Mouse (Mus musculus) ES-E14 (cell line): Measurements from ENCODE around the gene Gm13271. TPM values are rescaled to one million over a fixed set of nuclear protein-coding genes. Genes with fewer than 3 reads are reported as not detected.
"Not testable (repeated sequence)": the region's sequence is repeated elsewhere in the genome, so short reads cannot be mapped to it uniquely, and the experiment has no call there.

Experiments used
- DNase-seq: peaks from one replicate; pipeline ENCODE4 v3.0.0-alpha.2; 2013; ENCODE audit warnings: low read depth, low spot score
- H3K27ac ChIP-seq: 2 replicates; pipeline ENCODE4 v1.5.1; 2012; ENCODE audit warnings: low read depth, mild to moderate bottlenecking, low read length, moderate library complexity, mixed read lengths; ENCODE audit not compliant: poor library complexity, insufficient read depth, severe bottlenecking
- H3K36me3 ChIP-seq: 2 replicates; pipeline ENCODE4 v1.6.1; 2012; ENCODE audit warnings: mild to moderate bottlenecking, low read length, moderate library complexity, mixed read lengths; ENCODE audit not compliant: control insufficient read depth, poor library complexity, insufficient read depth, severe bottlenecking
- H3K4me1 ChIP-seq, 2 experiments: fragments of 150-350 bp in 1 of 2; sonication (generic) in 1 of 2; 2 replicates each; pipeline ENCODE4 v1.6.1; 2012; ENCODE audit warnings: low read length in 2 of 2, mild to moderate bottlenecking in 1 of 2, mixed read lengths in 1 of 2; ENCODE audit not compliant: control insufficient read depth in 2 of 2, insufficient read depth in 2 of 2, poor library complexity in 1 of 2
- H3K4me3 ChIP-seq, 2 experiments: fragments of 150-350 bp in 1 of 2; sonication (generic) in 1 of 2; 2 replicates each; pipeline ENCODE4 v1.5.1; 2012; ENCODE audit warnings: low read length in 2 of 2, low read depth in 1 of 2, mild to moderate bottlenecking in 1 of 2, mixed read lengths in 1 of 2; ENCODE audit not compliant: insufficient read depth in 1 of 2, poor library complexity in 1 of 2, severe bottlenecking in 1 of 2
- H3K9ac ChIP-seq: 2 replicates; pipeline ENCODE4 v1.6.1; 2012; ENCODE audit warnings: low read depth, mild to moderate bottlenecking, low read length, mixed read lengths; ENCODE audit not compliant: poor library complexity, insufficient read depth, severe bottlenecking
- H3K9me3 ChIP-seq: fragments of 150-350 bp; sonication (generic); 2 replicates; pipeline ENCODE4 v1.6.1; 2012; ENCODE audit warnings: low read depth, mild to moderate bottlenecking, low read length; ENCODE audit not compliant: control insufficient read depth, insufficient read depth
- CHD2 ChIP-seq: IDR thresholded peaks from 2 replicates; pipeline ENCODE4 v1.6.1; 2014; ENCODE audit warnings: mild to moderate bottlenecking, low read depth, low read length, inconsistent platforms
- HCFC1 ChIP-seq: IDR thresholded peaks from 2 replicates; pipeline ENCODE4 v1.6.1; 2012; ENCODE audit warnings: low read length, inconsistent platforms, borderline replicate concordance; ENCODE audit not compliant: insufficient read depth
- MAFK ChIP-seq: IDR thresholded peaks from 2 replicates; pipeline ENCODE4 v1.6.1; 2014; ENCODE audit warnings: mild to moderate bottlenecking, low read depth, low read length, inconsistent platforms; ENCODE audit not compliant: insufficient read depth
- ZC3H11A ChIP-seq: IDR thresholded peaks from 2 replicates; pipeline ENCODE4 v1.6.1; 2012; ENCODE audit warnings: low read depth, mild to moderate bottlenecking, inconsistent platforms, low read length, borderline replicate concordance
- ZNF384 ChIP-seq: IDR thresholded peaks from 2 replicates; pipeline ENCODE4 v1.6.1; 2012; ENCODE audit warnings: low read depth, low read length, inconsistent platforms
- in situ Hi-C, 2 experiments: fragments of 600-800 bp; cut with MboI; formaldehyde crosslinking; loops; one replicate each; pipeline ENCODE4 v1.15.1; 2025; ENCODE audit warnings: low sequenced_read_pairs in 2 of 2, inconsistent platforms in 1 of 2; ENCODE audit not compliant: unreplicated experiment in 2 of 2
- total RNA-seq: library from RNA; depleted of rRNA; stranded (reverse); fragments of 300-350 nt; gene quantifications from 2 replicates; pipeline ENCODE4 v1.2.3, GENCODE M21; 2012

Gm13271 gene
- total RNA-seq, 1 experiment, result not detected

GRCm38 (mm10) chr4:88749926-88750325 lies 4.7 kb upstream of the Gm13271 start:
- no peak for DNase-seq
- no peaks in the 10 kb centered on the region for H3K36me3 ChIP-seq
- H3K9me3 ChIP-seq, result no peaks in the 10 kb centered on the region
- H3K4me3 ChIP-seq, result no peak overlapping the region
- no peak for TF ChIP-seq MAFK
- TF ChIP-seq CHD2, result no peak
- TF ChIP-seq ZNF384, result no peak
- no peak for TF ChIP-seq HCFC1
- no peak for TF ChIP-seq ZC3H11A
- H3K9ac ChIP-seq, result no peak overlapping the region
- in situ Hi-C loops, result no loop called here
- no peaks in the 10 kb centered on the region for H3K4me1 ChIP-seq
- H3K27ac ChIP-seq, result no peak overlapping the region

DNA sequence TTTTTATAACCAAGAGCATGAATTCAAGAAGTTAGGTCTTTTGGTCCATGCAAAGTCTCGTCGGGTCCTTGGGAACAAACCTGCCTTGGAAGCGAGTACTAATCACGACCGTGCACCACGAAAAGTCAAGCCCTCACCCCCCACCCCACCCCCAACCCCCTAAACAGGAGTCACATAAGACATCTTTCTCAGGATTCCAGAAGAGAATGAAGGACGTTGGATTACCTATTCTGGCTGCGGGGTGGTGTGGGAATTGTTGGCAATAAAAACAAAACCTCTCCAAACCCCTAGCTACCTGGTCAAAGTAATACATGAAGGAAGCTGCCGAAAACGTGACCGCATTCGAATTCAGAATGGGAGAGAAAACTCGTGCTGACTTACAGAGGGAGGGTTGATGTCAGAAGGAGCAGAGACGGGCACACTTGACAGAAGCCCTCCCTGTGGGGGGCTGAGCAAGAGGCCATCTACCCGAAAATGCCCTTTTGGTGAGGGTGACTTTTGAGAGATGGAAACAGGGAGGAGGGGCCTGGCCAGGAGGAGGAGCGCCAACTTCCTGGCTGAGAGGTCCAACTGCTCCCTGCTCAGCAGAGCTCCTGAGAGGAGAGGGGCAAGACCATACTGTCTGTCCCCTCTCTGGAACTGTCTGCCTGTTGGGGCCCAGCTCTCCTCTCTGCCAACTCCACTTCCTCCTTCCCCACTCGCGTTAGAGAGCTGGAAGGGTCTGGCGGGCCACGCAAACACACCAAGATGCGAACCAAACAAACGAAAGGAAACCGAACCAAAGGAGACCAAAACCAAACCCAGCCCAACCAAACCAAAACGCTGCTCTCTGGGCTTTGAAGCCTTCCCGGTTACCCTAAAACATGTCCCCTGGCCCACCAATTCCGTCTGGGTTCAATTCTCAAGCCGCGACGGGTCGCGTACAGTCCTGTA lies 2.2 kb downstream of the Gm13271 start:
- in situ Hi-C loops, H3K4me1 ChIP-seq, H3K9ac ChIP-seq, DNase-seq, H3K27ac ChIP-seq, H3K36me3 ChIP-seq, H3K4me3 ChIP-seq, H3K9me3 ChIP-seq: not testable (repeated sequence)

DNA sequence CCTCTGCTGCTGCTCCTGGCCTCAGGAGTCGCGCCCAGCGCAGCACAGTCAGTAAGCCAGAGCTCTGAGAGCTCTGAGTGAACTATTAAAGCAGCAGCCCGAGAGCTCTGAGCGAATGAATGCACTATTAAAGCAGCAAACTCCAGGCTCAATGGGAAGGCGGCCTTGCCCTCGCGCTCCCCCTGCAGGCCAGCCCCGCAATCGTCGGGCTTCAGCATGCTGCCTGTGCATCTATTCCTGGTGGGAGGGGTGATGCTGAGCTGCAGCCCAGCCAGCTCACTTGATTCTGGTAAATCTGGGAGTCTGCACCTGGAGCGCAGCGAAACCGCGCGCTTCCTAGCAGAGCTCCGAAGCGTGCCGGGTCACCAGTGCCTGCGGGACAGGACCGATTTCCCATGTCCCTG lies 3.0 kb downstream of the Gm13271 start:
- H3K9ac ChIP-seq, H3K9me3 ChIP-seq, H3K4me3 ChIP-seq, in situ Hi-C loops, DNase-seq, H3K36me3 ChIP-seq, H3K4me1 ChIP-seq, H3K27ac ChIP-seq: not testable (repeated sequence)

GRCm38 (mm10) chr4:88758751-88759150 lies 4.1 kb downstream of the Gm13271 start:
- in situ Hi-C loops, H3K27ac ChIP-seq, H3K9me3 ChIP-seq, DNase-seq, H3K4me3 ChIP-seq, H3K9ac ChIP-seq, H3K4me1 ChIP-seq, H3K36me3 ChIP-seq: not testable (repeated sequence)

DNA sequence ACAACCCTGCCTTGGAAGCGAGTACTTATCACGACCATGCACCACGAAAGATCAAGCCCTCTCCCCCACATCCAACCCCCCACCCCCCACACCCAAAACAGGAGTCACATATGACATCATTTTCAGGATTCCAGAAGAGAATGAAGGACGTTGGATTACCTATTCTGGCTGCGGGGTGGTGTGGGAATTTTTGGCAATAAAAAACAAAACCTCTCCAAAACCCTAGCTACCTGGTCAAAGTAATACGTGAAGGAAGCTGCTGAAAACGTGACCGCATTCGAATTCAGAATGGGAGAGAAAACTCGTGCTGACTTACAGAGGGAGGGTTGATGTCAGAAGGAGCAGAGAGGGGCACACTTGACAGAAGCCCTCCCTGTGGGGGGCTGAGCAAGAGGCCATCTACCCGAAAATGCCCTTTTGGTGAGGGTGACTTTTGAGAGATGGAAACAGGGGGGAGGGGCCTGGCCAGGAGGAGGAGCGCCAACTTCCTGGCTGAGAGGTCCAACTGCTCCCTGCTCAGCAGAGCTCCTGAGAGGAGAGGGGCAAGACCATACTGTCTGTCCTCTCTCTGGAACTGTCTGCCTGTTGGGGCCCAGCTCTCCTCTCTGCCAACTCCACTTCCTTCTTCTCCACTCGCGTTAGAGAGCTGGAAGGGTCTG lies 5.1 kb downstream of the Gm13271 start, which contains the start of gene Gm13283:
TSS of gene Gm13283 (plus strand) at position 510 of the 659 bp plus-strand sequence.
- in situ Hi-C loops, result not testable (repeated sequence)

DNA sequence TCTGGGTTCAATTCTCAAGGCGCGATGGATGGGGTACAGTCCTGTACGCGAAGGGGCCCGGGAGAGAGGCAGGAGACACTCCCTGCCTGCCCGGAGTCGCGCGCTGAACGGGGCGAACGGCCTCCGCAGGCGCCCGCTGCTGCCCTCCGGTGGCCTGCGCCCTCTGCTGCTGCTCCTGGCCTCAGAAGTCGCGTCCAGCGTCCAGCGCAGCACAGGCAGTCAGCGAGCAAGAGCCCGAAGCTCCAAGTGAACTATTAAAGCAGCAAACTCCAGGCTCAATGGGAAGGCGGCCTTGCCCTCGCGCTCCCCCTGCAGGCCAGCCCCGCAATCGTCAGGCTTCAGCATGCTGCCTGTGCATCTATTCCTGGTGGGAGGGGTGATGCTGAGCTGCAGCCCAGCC lies 5.8 kb downstream of the Gm13271 start:
- DNase-seq, H3K27ac ChIP-seq, in situ Hi-C loops, H3K9me3 ChIP-seq, H3K4me1 ChIP-seq, H3K9ac ChIP-seq, H3K36me3 ChIP-seq, H3K4me3 ChIP-seq: not testable (repeated sequence)

More for the DNA sequence above, 5.1 kb downstream of the Gm13271 start, which contains the start of gene Gm13283:
- not testable (repeated sequence) for H3K4me1 ChIP-seq, H3K9me3 ChIP-seq, H3K9ac ChIP-seq, H3K4me3 ChIP-seq, H3K36me3 ChIP-seq, DNase-seq, H3K27ac ChIP-seq

DNA sequence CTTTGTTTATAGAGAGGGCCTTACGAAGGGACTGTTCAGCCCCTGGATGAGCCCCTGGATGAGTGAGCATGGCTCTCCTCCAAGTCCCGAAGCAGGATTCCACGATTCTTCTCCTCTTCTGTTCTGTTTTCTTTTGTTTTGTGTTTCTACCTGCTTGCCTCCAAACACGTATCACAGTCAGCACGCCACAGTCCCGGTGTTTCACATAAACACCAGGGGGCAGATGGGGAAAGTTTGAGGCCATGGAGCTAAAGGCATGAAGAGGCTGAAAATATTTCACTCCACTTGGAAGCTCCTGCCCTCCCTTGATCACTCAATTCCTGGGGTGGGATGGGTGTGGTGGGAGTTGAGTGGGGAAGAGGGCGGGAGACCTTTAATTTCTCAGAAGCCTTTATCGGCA lies 7.1 kb downstream of the Gm13271 start:
- in situ Hi-C loops, H3K4me1 ChIP-seq, H3K36me3 ChIP-seq, H3K4me3 ChIP-seq, H3K9me3 ChIP-seq, H3K9ac ChIP-seq, H3K27ac ChIP-seq, DNase-seq: not testable (repeated sequence)
